ENCODE assay signal across 8 mouse cellular contexts in the genomic region with DNA sequence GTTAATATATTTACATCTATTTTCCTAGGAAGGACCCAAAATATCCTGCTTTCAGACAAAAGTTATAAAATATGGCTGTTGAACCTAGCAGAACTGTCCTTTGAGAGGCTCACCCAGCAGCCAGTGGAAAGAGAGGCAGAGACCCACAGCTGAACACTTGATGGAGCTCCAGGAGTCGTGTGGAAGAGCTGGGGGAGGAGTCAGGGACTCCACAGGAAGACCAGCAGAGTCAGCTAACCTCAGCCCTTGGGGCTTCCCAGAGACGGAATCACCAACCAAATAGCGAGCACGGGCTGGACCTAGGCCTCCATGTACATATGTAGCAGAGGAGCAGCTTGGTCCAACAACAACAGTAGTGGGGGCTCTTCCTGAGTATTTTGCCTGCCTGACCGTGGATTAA. TPM values are rescaled to one million over a fixed set of nuclear protein-coding genes. Genes with fewer than 3 reads are reported as not detected.
DNase-seq lines count a peak whose midpoint lies in the region; ATAC-seq lines count a peak whose summit lies in the region.

No protein-coding gene starts in this region.

- WGBS in kidney, embryonic 16.5 days: 54% methylated on average over 5 of the region's 5 CpGs

- H3K4me1 ChIP-seq in kidney, embryonic 16.5 days (ENCODE audit: insufficient read depth, low read length): no peaks in the 10 kb centered on the region

- no peak overlapping the region for H3K27ac ChIP-seq in kidney, embryonic 16.5 days (ENCODE audit: low read length)

- no peak overlapping the region for H3K4me3 ChIP-seq in kidney, embryonic 16.5 days (ENCODE audit: low read length)

- H3K9ac ChIP-seq in kidney, embryonic 16.5 days (replicated peaks; ENCODE audit: low read length): no peak overlapping the region

- intact Hi-C loops in heart, postnatal 25 days (cut with DNase I): no loop called here

- H3K9me3 ChIP-seq in kidney, embryonic 16.5 days (ENCODE audit: low read length): no peaks in the 10 kb centered on the region

- no peaks in the 10 kb centered on the region for H3K27me3 ChIP-seq in kidney, embryonic 16.5 days (ENCODE audit: insufficient read depth, low read length)

- peak; percentile 7 for DNase-seq in adrenal gland, adult 8-10 months
- no peak for DNase-seq in adrenal gland, postnatal 25 days
- peak; percentile 11 for DNase-seq in kidney, adult 18-20 months
- peak; percentile 14 for DNase-seq in heart, postnatal 25 days (ENCODE audit: low spot score)
- DNase-seq in lung, postnatal 25 days (ENCODE audit: low spot score): peak; percentile 28
- DNase-seq in urinary bladder, postnatal 14 days (ENCODE audit: low spot score): no peak
- no peak for DNase-seq in adipocyte (ENCODE audit: low spot score)

- H3K36me3 ChIP-seq in kidney, embryonic 16.5 days (ENCODE audit: insufficient read depth, low read length): peaks cover 19% of the 10 kb centered on the region

- H3K4me2 ChIP-seq in kidney, embryonic 16.5 days (replicated peaks; ENCODE audit: low read depth, low read length): no peak overlapping the region

- ATAC-seq in kidney, embryonic 16.5 days (ENCODE audit: low FRiP score, low TSS enrichment): no peak

RNA-seq across cellular contexts. Expression of gene Ptpn12, which starts 38.6 kb away (rescaled TPM):
- total RNA-seq in adrenal gland, adult 8-10 months (2022): 10 to 100 TPM; 49.1 to 66.5 (median 62.2) TPM
- 56.2 and 65.0 TPM in 2 replicates for total RNA-seq in adrenal gland, postnatal 25 days (2021)
- polyA plus RNA-seq in kidney, embryonic 16.5 days (2015; fragmentation: Nextera tagmentation; extraction: Ambion mirVana): 23.0 and 25.1 TPM in 2 replicates
- 10 to 100 TPM; 29.9 to 34.8 TPM for total RNA-seq in heart, postnatal 25 days (2021)

Comparison
In these comparisons a context has a peak if more than half of its experiments do, and no peak if none do; other contexts are left out.
1. DNase-seq: peak in adrenal gland, adult 8-10 months (single experiment), kidney, adult 18-20 months (single experiment), heart, postnatal 25 days (single experiment) and lung, postnatal 25 days (single experiment); none in adrenal gland, postnatal 25 days (single experiment), urinary bladder, postnatal 14 days (single experiment) and adipocyte (single experiment).